Mouse (Mus musculus): ENCODE data around the gene Mapk1ip1. TPM values are rescaled to one million over a fixed set of nuclear protein-coding genes. Genes with fewer than 3 reads are reported as not detected.

Mapk1ip1 gene
- polyA plus RNA-seq, 1 experiment: 0.38 TPM

GRCm38 (mm10) chr7:138813213-138813875 lies 32.7 kb downstream of the Mapk1ip1 start:
- no peak for TF ChIP-seq TAL1 (IDR thresholded peaks at IDR 0.05; ENCODE audit: low read length)
- no peaks in the 10 kb centered on the region for H3K27me3 ChIP-seq (ENCODE audit: control insufficient read depth)
- no peaks in the 10 kb centered on the region for H3K36me3 ChIP-seq (ENCODE audit: control insufficient read depth)
- no peaks in the 10 kb centered on the region for H3K4me1 ChIP-seq (ENCODE audit: control insufficient read depth)
- H3K4me3 ChIP-seq (replicated peaks): no peak overlapping the region
- H3K9me3 ChIP-seq (ENCODE audit: control insufficient read depth, low read length): no peaks in the 10 kb centered on the region

DNA sequence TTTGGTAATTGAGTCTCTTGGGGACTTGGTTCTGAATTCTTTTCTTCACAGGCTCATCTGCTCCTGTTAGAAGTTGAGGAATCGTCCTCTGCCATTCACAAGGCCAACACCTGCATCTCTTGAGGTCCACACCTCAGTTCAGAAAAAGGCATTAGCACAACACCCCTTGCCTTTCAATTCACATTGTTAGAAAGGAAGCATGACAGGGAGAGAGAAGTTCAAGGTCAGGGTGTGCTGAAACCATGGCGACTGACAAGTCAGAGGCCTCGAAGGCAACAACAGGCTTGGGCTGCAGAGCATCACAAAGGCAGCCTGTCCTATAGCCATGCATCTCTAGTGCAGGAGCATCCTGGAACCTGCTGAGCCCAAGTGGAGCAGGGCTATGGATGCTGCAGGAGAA lies 38.9 kb downstream of the Mapk1ip1 start:
- no peak overlapping the region for H3K4me3 ChIP-seq (replicated peaks)
- no peaks in the 10 kb centered on the region for H3K27me3 ChIP-seq (ENCODE audit: control insufficient read depth)
- no peaks in the 10 kb centered on the region for H3K36me3 ChIP-seq (ENCODE audit: control insufficient read depth)
- no peaks in the 10 kb centered on the region for H3K4me1 ChIP-seq (ENCODE audit: control insufficient read depth)
- no peaks in the 10 kb centered on the region; the same call in 1 of the 2 replicates for H3K9me3 ChIP-seq (ENCODE audit: control insufficient read depth, low read length)
- TF ChIP-seq GATA1 (IDR thresholded peaks at IDR 0.05; ENCODE audit: low read length) (no peak), TAL1 (IDR thresholded peaks at IDR 0.05; ENCODE audit: low read length) (no peak)

- TF ChIP-seq TAL1 (IDR thresholded peaks at IDR 0.05; ENCODE audit: low read length) (no peak), GATA1 (IDR thresholded peaks at IDR 0.05; ENCODE audit: low read length) (no peak)
- Histone ChIP-seq H3K4me3 (replicated peaks) (no peak overlapping the region), H3K4me1 (ENCODE audit: control insufficient read depth) (no peaks in the 10 kb centered on the region), H3K36me3 (ENCODE audit: control insufficient read depth) (no peaks in the 10 kb centered on the region), H3K27me3 (ENCODE audit: control insufficient read depth) (no peaks in the 10 kb centered on the region), H3K9me3 (ENCODE audit: control insufficient read depth, low read length) (no peaks in the 10 kb centered on the region; the same call in 1 of the 2 replicates)
Measured at GRCm38 (mm10) chr7:138803386-138803785, 42.7 kb downstream of the Mapk1ip1 start.

DNA sequence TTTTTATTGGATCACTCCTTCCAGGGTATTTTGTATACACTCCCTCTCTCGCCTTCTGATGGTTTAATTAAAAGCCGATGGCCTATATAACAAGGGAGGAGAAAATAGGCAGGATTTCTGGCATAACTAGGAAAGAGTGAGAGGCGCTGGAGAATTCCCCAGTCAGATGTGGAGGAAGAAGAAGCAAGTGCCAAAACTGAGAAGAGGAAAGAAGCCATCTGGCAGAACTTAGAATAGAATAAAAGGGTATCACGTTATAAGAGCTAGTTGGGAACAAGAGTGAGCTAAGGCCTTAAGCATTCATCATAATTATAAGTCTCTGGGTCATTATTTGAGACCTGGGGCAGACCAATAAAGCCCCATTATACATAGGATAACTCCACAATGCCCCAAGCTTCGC lies 58.0 kb downstream of the Mapk1ip1 start:
- Histone ChIP-seq H3K27me3 (ENCODE audit: control insufficient read depth) (no peaks in the 10 kb centered on the region), H3K4me1 (ENCODE audit: control insufficient read depth) (no peaks in the 10 kb centered on the region), H3K36me3 (ENCODE audit: control insufficient read depth) (no peaks in the 10 kb centered on the region), H3K4me3 (replicated peaks) (no peak overlapping the region), H3K9me3 (ENCODE audit: control insufficient read depth, low read length) (no peaks in the 10 kb centered on the region)
- TF ChIP-seq TAL1 (IDR thresholded peaks at IDR 0.05; ENCODE audit: low read length) (no peak), GATA1 (IDR thresholded peaks at IDR 0.05; ENCODE audit: low read length) (no peak)

Other genes with a start within 250 kb of the Mapk1ip1 start
- 1.9 and 2.0 TPM in 2 replicates for gene Ppp2r2d, start 194 bp downstream of the Mapk1ip1 start, polyA plus RNA-seq (2012)
- gene Bnip3, start 63.2 kb upstream of the Mapk1ip1 start, polyA plus RNA-seq (2012): 0.84 and 0.94 TPM in 2 replicates
- gene Jakmip3, start 94.5 kb upstream of the Mapk1ip1 start, polyA plus RNA-seq (2012): not detected in 2 replicates
- not detected in 2 replicates for gene Dpysl4, start 239.7 kb upstream of the Mapk1ip1 start, polyA plus RNA-seq (2012)